Mouse (Mus musculus): ENCODE measurements at regions not wholly inside any gene's neighbourhood (a gene's known extent, or its start where the extent isn't known, plus 50 kb on each side); places are given as distances from the start of the nearest gene placed in this dataset.

DNA sequence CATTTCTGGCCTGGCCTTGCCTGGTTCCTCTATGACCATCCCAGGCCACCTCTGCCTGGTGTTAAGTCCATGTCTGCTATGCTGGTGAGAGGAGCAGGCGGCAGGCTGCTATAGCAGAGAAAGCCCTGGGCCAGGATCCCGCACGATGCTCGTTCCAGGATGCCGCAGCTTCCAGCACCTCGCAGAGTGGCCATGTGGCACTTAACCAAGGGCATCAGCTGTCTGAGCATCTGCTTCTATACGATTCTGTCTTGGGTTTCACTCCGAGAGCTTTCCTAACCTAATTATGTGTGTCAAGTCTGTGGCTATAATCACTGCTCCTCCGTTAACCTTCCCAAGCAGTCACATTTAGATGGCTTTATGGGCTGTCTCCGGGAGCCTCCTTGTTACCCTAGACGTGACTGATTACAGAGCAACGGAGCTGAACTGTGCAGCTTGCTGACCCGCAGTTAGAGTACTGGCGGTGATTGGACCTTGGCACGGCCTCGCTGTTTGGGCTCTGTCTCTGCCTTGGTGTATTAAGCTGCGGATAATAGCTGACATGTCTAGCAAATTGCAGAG, 64.4 kb downstream of the Ackr3 start:
- Histone ChIP-seq H3K4me3 (no peak overlapping the region), H3K27ac (peak overlapping the region; percentile 53)
- intact Hi-C loops (cut with DNase I) = loop anchor here (5.0 kb wide), 1 partner anchor 61 kb away; no protein-coding TSS in a partner anchor
- peak; percentile 81 for DNase-seq
- no peak for TF ChIP-seq CTCF (IDR thresholded peaks at IDR 0.05)

DNA sequence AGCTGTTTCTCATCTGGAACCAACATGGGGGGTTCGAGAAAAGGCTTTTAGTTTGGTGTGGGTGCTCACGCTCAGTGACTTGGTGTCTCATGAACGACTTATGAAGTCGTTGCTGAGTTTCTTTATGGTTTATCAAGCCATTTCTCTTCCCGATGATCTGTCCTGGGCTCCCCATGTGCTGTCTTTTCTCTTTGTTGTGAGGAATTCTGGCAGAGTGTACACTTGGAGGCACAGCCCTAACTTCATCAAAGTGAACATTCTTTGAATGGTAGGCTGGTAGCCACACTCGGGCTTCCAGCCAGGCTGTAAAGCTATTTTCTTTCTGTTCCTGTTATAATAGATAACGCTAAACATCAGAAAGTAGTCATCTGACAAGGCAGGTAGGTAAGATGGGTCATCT, 65.2 kb downstream of the Ackr3 start:
- TF ChIP-seq CTCF (IDR thresholded peaks at IDR 0.05) = no peak
- H3K4me3 ChIP-seq = no peak overlapping the region
- H3K27ac ChIP-seq = peak overlapping the region; percentile 53
- intact Hi-C loops (cut with DNase I) = loop anchor here (5.0 kb wide), 1 partner anchor 62 kb away; no protein-coding TSS in a partner anchor
- DNase-seq = peak; percentile 7

DNA sequence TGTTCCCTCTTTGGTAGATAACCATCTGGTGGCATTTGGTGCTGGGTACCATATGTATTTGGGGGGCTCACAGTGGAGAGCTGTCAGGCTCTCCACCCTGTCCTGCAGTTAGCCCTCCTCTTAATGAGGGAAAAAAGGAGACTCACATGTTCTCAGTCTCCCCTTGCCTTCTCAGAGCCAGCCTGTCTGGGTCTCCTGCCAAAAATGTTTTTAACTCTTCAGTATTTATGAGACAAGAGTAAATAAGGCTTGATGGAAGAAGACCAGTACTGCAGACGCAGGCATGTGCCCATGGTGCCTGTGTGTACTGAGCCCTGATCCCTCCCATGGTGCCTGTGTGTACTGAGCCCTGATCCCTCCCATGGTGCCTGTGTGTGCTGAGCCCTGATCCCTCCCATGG, 66.1 kb downstream of the Ackr3 start:
- TF ChIP-seq CTCF (IDR thresholded peaks at IDR 0.05) = no peak
- Histone ChIP-seq H3K4me3 (no peak overlapping the region), H3K27ac (no peak overlapping the region)
- DNase-seq = no peak
- intact Hi-C loops (cut with DNase I) = loop anchor here (5.0 to 10.0 kb wide), 2 partner anchors 63 to 225 kb away; no protein-coding TSS in a partner anchor

DNA sequence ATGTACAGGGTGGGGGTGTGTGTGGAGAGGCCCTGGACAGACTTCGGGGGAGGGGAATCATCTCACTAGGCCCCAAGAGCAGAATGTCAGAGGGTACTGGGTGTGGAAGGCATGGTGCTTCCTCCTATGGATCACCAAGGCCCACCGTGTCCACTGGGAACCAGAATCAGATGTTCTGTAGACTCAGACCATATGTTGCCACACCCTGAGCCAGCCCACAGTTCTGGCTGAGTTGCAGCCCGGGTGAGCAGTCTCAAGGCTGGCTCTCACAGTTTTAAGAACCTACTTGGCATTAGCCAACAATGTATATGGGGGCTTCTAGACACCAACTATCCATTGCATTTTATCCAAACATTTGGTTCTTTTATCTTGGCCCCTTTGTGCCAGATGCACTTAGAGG, 67.5 kb downstream of the Ackr3 start:
- intact Hi-C loops (cut with DNase I) = loop anchor here (10.0 kb wide), 1 partner anchor 223 kb away; no protein-coding TSS in a partner anchor
- TF ChIP-seq CTCF (IDR thresholded peaks at IDR 0.05) = no peak
- Histone ChIP-seq H3K4me3 (no peak overlapping the region), H3K27ac (no peak overlapping the region)
- no peak for DNase-seq

DNA sequence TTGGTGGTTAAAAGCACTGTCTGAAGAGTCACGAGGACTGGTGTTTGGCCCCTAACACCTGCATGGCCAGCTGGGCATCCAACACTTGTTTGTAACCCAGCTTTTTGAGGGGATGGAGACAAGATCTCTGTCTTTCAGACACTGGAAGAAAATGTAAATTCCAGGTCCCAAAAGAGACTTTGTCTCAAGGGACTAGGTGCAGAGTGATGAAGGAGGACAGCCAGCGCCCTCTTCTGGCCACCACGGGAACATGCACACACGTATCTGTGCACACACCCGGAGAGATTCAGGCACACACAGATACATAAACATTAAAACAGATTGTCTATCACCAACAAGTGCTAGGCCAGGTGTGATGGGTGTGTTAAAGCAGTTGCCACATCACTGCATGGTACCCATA, 68.6 kb downstream of the Ackr3 start:
- DNase-seq = no peak
- TF ChIP-seq CTCF (IDR thresholded peaks at IDR 0.05) = peak; percentile 35
- Histone ChIP-seq H3K4me3 (no peak overlapping the region), H3K27ac (no peak overlapping the region)
- intact Hi-C loops (cut with DNase I) = loop anchor here (10.0 kb wide), 1 partner anchor 222 kb away; no protein-coding TSS in a partner anchor

DNA sequence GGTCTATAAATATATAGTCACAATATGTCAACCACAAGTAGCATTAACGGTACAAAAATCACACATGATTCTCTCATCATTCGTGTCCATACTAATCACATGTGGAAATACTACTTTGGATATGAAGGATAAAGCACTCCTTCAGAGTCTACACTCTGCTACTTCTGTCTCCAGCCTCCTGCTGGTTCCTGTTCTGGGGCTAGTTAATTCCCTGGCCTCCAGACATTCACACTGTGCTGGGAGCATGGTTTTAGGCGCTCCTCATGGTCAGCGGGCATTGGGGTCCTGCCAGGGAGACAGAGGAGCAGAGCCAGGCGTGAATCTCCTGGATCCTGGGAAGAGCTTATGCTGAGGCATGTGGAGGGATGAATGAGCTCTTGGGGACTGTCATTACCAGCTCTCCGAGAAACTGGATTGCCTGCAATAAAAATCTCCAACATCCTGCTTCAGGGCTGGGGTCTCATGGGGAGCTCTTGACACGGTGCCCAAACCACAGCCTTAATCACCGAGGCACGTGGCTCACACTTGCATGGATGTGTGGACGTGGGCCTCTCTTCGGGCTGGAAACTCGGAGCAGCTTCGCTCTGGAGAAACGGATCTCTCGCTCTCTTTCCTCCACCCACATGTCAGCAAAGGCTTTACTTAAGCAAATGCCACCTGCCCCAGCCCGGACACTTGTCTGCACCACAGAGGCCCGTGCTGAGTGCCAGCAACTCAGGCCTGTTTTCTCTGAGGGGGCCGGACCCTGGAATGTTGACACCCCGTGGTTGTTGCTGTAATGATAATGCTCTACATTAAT, 69.2 kb downstream of the Ackr3 start:
- no peak for TF ChIP-seq CTCF (IDR thresholded peaks at IDR 0.05)
- peak; percentile 61 for DNase-seq
- 0 out of 2 replicates have a peak overlapping the region, but pooled peaks have one; percentile 12 for H3K27ac ChIP-seq
- no peak overlapping the region for H3K4me3 ChIP-seq
- intact Hi-C loops (cut with DNase I) = loop anchor here (10.0 kb wide), 1 partner anchor 222 kb away; no protein-coding TSS in a partner anchor

DNA sequence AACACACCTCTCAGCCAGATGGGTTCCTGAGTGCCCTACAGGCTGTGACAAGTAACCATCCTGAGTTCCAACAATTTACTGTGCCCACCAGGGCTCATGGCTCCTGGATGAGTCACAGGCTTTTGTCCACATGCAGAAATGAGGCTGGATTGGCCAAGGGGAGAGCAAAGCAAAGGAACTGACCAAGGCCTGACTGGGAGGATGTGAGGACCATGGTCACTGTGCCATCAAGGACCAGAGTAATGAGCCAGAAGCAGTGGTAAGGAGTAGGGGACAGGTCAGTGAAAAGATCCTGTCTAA, 69.8 kb downstream of the Ackr3 start:
- H3K4me3 ChIP-seq = no peak overlapping the region
- no peak for TF ChIP-seq CTCF (IDR thresholded peaks at IDR 0.05)
- intact Hi-C loops (cut with DNase I) = loop anchor here (10.0 kb wide), 1 partner anchor 221 kb away; no protein-coding TSS in a partner anchor
- H3K27ac ChIP-seq = 0 out of 2 replicates have a peak overlapping the region, but pooled peaks have one; percentile 12
- no peak for DNase-seq

DNA sequence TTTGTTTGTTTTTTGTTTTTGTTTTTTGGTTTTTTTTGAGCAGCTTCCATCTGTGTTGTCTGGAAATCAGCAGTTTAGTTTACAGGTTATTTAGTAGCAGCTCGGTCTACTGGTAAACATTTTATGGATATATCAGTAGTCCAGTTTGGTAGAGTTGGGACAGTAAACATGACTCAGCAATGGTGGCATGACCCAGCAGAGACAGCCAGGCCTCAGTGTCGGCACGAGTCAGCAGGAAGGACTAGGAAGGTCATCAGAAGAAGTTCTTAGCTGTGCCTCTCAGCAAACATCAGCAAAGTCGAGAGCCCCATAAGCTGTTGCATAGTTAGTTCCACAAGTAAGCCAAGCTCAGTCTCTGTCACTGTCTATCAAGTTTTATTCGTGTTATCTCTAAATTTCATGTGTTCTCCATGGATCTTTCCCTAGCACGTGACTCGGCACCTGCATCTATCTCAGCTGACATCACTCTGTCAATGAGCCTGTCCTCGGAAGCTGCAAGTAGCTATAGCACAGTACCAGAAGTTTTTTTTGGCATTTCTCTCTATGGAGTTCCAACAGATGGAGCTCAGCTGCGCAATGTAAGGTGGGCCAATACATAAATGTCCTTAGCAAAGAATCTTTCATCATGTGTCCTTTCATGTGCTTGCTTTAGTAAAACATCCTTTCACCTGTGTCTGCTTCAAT, 71.3 kb downstream of the Ackr3 start:
- DNase-seq = no peak
- no peak for TF ChIP-seq CTCF (IDR thresholded peaks at IDR 0.05)
- H3K4me3 ChIP-seq = no peak overlapping the region
- H3K27ac ChIP-seq = no peak overlapping the region
- intact Hi-C loops (cut with DNase I) = loop anchor here (10.0 kb wide), 1 partner anchor 220 kb away; no protein-coding TSS in a partner anchor

DNA sequence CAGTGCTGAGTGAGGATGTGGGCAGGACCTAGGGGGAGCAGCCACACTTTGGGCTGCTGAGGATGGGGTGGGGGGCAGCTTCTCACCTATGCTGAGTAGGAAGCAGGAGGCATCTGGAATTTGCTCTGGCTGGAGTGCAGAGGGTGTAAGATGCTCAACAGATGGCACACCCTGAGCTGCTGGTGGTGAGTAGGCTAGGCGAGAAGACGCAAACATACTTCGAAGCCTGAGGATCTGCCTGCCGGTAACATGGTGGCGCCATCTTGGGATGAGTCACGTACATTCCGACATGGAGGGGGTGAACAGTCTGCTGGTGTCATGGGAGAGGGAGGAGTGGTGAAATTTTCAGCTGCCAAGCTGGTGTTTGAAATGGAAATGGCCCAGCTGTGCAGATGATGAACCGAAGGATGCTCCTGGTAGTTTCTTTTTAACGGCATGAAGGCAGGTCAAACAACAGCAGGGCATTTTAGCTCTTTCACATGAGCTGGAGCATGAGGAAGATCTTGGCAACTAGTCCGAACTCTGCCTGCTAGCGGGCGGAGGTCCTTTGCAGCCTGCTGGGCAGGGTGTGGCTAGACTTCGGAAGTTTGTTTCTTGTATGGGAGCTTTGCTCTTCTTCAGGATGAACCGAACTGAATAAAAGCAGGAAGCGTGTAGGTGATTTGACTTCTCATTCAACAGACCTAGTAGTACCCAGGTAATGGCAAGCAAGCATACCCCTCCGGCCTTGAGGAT, 72.2 kb downstream of the Ackr3 start:
- DNase-seq = no peak
- intact Hi-C loops (cut with DNase I) = loop anchor here (10.0 kb wide), 1 partner anchor 219 kb away; no protein-coding TSS in a partner anchor
- no peak for TF ChIP-seq CTCF (IDR thresholded peaks at IDR 0.05)
- H3K27ac ChIP-seq = no peak overlapping the region; the same call in 1 of the 2 replicates
- no peak overlapping the region for H3K4me3 ChIP-seq

DNA sequence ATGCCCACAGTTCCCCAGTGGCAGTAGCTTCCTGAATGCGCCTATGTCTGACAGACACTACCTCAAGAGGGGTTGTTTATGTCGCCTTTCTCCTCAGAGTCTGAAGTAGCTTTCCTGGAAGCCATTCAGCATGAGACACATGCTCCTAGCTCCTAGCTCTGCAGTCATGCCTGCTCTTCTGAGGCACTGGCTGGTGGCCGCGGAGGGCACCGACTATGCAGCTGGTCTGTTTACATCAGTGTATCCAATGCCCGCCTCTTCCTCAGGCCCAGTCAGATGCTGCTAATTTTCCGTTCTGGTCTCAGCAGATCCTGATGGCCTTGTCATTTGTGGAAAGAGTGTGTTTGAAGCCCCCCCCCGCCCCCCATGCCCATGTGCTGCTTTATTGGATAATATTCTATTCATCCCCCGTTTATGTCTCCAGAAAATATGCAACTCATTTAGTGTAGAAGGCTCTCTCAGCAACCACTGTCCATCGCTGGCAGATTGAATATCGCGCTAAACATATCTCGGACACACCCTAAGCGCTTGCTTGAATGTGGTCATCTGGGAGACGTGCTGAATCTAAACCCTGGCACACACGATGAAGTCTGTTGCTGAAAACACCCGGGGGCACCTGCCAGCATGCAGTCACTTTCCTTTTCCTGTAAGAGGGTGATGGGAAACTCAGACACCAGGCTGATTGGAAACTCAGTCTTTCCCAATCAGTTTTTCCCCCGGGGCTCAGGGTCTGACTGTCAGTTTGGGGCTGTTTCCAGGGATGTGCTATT, 73.9 kb downstream of the Ackr3 start:
- H3K27ac ChIP-seq = peak overlapping the region; percentile 75
- DNase-seq = peak; percentile 67
- intact Hi-C loops (cut with DNase I) = loop anchor here (10.0 kb wide), 1 partner anchor 217 kb away; no protein-coding TSS in a partner anchor
- TF ChIP-seq CTCF (IDR thresholded peaks at IDR 0.05) = no peak
- no peak overlapping the region for H3K4me3 ChIP-seq

DNA sequence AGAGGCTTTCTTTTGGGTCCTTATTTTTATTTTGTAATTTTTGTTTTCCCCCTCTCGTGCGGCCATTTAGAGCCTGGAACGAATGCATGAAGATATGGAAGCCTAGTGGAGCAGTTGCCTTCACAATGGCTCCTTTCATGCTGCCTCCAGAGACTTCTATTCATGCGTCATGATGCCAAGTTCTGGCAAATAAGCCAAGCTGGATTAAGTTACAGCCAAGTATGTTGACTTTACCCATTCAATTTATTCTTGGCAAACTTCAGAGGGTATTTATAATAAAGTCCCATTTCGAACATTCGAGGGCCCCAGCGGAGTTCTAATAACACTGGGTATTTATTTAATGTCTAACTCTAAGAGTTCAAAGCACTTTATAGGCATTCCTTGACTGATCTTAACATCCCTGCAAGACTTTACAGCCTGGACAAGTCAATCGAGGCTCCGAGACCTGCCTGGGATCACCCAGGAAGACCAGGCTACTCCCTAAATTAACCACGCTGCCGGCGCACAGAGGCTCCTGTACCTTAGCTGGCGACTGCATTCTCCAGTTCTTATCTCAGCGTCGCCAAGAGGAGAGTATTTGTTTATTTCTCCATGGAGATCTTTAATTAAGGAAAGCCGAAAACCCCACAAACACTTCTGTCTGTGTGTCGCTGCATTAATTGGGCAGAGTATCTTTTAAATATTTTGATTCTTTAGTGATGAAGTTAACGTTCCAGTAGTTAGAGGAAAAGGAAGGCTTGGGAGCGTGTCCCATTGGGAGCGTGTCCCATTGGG, 75.5 kb downstream of the Ackr3 start:
- intact Hi-C loops (cut with DNase I) = loop anchor here (10.0 kb wide), 1 partner anchor 216 kb away; no protein-coding TSS in a partner anchor
- peak overlapping the region; percentile 41 for H3K27ac ChIP-seq
- H3K4me3 ChIP-seq = no peak overlapping the region
- no peak for DNase-seq
- TF ChIP-seq CTCF (IDR thresholded peaks at IDR 0.05) = no peak
